Mouse (Mus musculus): ENCODE results near the gene Synm. TPM values are rescaled to one million over a fixed set of nuclear protein-coding genes. Genes with fewer than 3 reads are reported as not detected.

Synm gene
- polyA plus RNA-seq (2015; fragmentation: Nextera tagmentation; extraction: Ambion mirVana): 4.6 and 5.0 TPM in 2 replicates

GRCm38 (mm10) chr7:67759629-67759995, at the start of gene Synm:
Gene Synm, minus strand, starts transcription at chr7:67759742.
- Histone ChIP-seq H3K4me1 (peaks cover 15% of the 10 kb centered on the region), H3K27me3 (replicated peaks) (peaks cover 20% of the 10 kb centered on the region), H3K36me3 (replicated peaks) (no peaks in the 10 kb centered on the region), H3K4me3 (peak within 1 kb of the TSS; percentile 79), H3K4me2 (peak within 1 kb of the TSS; percentile 89), H3K9ac (peak within 1 kb of the TSS; percentile 49), H3K9me3 (no peaks in the 10 kb centered on the region), H3K27ac (peak within 1 kb of the TSS; percentile 74)
- under 1% methylated on average over 36 of the region's 37 CpGs for WGBS
- ATAC-seq (replicated peaks): peak; percentile 93

GRCm38 (mm10) chr7:67803857-67804215, 44.3 kb upstream of the Synm start:
- H3K36me3 ChIP-seq (replicated peaks): no peaks in the 10 kb centered on the region
- no peak; the same call in 1 of the 2 replicates for ATAC-seq (replicated peaks)
- WGBS: 15% methylated on average over 13 of the region's 13 CpGs

GRCm38 (mm10) chr7:67803015-67803856, 43.7 kb upstream of the Synm start:
- H3K4me1 ChIP-seq: peaks cover 8% of the 10 kb centered on the region
- peak; percentile 87 for ATAC-seq (replicated peaks)
- 19% methylated on average over 28 of the region's 28 CpGs for WGBS
- peak overlapping the region; percentile 37; the same call in 1 of the 2 replicates for H3K9ac ChIP-seq
- H3K9me3 ChIP-seq: no peaks in the 10 kb centered on the region
- H3K4me2 ChIP-seq: peak overlapping the region; percentile 74
- 0 out of 2 replicates have a peak, but pooled peaks cover 7% of the 10 kb centered on the region for H3K27me3 ChIP-seq (replicated peaks)
- peak overlapping the region; percentile 40 for H3K4me3 ChIP-seq
- H3K36me3 ChIP-seq (replicated peaks): no peaks in the 10 kb centered on the region
- no peak overlapping the region for H3K27ac ChIP-seq

More at GRCm38 (mm10) chr7:67803857-67804215, 44.3 kb upstream of the Synm start:
- no peak overlapping the region for H3K27ac ChIP-seq
- H3K4me1 ChIP-seq: peaks cover 8% of the 10 kb centered on the region
- H3K4me3 ChIP-seq: peak overlapping the region; percentile 40
- peak overlapping the region; percentile 37; the same call in 1 of the 2 replicates for H3K9ac ChIP-seq
- 0 out of 2 replicates have a peak, but pooled peaks cover 7% of the 10 kb centered on the region for H3K27me3 ChIP-seq (replicated peaks)
- no peaks in the 10 kb centered on the region for H3K9me3 ChIP-seq
- peak overlapping the region; percentile 74 for H3K4me2 ChIP-seq

GRCm38 (mm10) chr7:67801022-67801421, 41.5 kb upstream of the Synm start:
- H3K36me3 ChIP-seq (replicated peaks): no peaks in the 10 kb centered on the region
- ATAC-seq (replicated peaks): no peak
- peaks cover 8% of the 10 kb centered on the region for H3K4me1 ChIP-seq
- H3K27ac ChIP-seq: no peak overlapping the region
- H3K4me3 ChIP-seq: no peak overlapping the region
- WGBS: 45% methylated on average over 4 of the region's 4 CpGs
- H3K9ac ChIP-seq: no peak overlapping the region
- no peaks in the 10 kb centered on the region for H3K9me3 ChIP-seq
- 0 out of 2 replicates have a peak, but pooled peaks cover 7% of the 10 kb centered on the region for H3K27me3 ChIP-seq (replicated peaks)
- H3K4me2 ChIP-seq: no peak overlapping the region

GRCm38 (mm10) chr7:67800547-67800946, 41.0 kb upstream of the Synm start:
- no peak overlapping the region for H3K27ac ChIP-seq
- no peak overlapping the region for H3K4me3 ChIP-seq
- H3K4me2 ChIP-seq: no peak overlapping the region
- H3K36me3 ChIP-seq (replicated peaks): no peaks in the 10 kb centered on the region
- no peak for ATAC-seq (replicated peaks)
- no peaks in the 10 kb centered on the region for H3K9me3 ChIP-seq
- H3K27me3 ChIP-seq (replicated peaks): 0 out of 2 replicates have a peak, but pooled peaks cover 7% of the 10 kb centered on the region
- 92% methylated on average over 6 of the region's 6 CpGs for WGBS
- no peak overlapping the region for H3K9ac ChIP-seq
- peaks cover 8% of the 10 kb centered on the region for H3K4me1 ChIP-seq

GRCm38 (mm10) chr7:67798476-67798875, 38.9 kb upstream of the Synm start:
- H3K4me1 ChIP-seq: peaks cover 2% of the 10 kb centered on the region; the same call in 1 of the 2 replicates
- no peak overlapping the region for H3K4me2 ChIP-seq
- H3K4me3 ChIP-seq: no peak overlapping the region
- ATAC-seq (replicated peaks): no peak
- H3K9ac ChIP-seq: no peak overlapping the region
- WGBS: 89% methylated on average over 4 of the region's 4 CpGs
- H3K27me3 ChIP-seq (replicated peaks): 0 out of 2 replicates have a peak, but pooled peaks cover 7% of the 10 kb centered on the region
- no peak overlapping the region for H3K27ac ChIP-seq
- H3K36me3 ChIP-seq (replicated peaks): no peaks in the 10 kb centered on the region
- H3K9me3 ChIP-seq: no peaks in the 10 kb centered on the region

GRCm38 (mm10) chr7:67797065-67797464, 37.5 kb upstream of the Synm start:
- H3K27ac ChIP-seq: no peak overlapping the region
- 38% methylated on average over 8 of the region's 8 CpGs for WGBS
- no peaks in the 10 kb centered on the region for H3K27me3 ChIP-seq (replicated peaks)
- no peak for ATAC-seq (replicated peaks)
- H3K36me3 ChIP-seq (replicated peaks): no peaks in the 10 kb centered on the region
- no peaks in the 10 kb centered on the region for H3K4me1 ChIP-seq
- H3K9me3 ChIP-seq: no peaks in the 10 kb centered on the region
- no peak overlapping the region for H3K4me3 ChIP-seq
- H3K9ac ChIP-seq: no peak overlapping the region
- H3K4me2 ChIP-seq: no peak overlapping the region

- H3K9me3 ChIP-seq: no peaks in the 10 kb centered on the region
- H3K4me3 ChIP-seq: no peak overlapping the region
- no peak overlapping the region for H3K27ac ChIP-seq
- no peaks in the 10 kb centered on the region for H3K36me3 ChIP-seq (replicated peaks)
- no peak overlapping the region for H3K4me2 ChIP-seq
- H3K27me3 ChIP-seq (replicated peaks): no peaks in the 10 kb centered on the region
- ATAC-seq (replicated peaks): no peak
- H3K9ac ChIP-seq: no peak overlapping the region
- WGBS: 74% methylated on average over 7 of the region's 7 CpGs
- H3K4me1 ChIP-seq: peaks cover 3% of the 10 kb centered on the region; the same call in 1 of the 2 replicates
Measured at GRCm38 (mm10) chr7:67793449-67793848, 33.9 kb upstream of the Synm start.

GRCm38 (mm10) chr7:67791256-67791655, 31.7 kb upstream of the Synm start:
- H3K4me3 ChIP-seq: no peak overlapping the region
- 53% methylated on average over 7 of the region's 7 CpGs for WGBS
- no peak for ATAC-seq (replicated peaks)

GRCm38 (mm10) chr7:67788713-67789112, 29.2 kb upstream of the Synm start:
- Histone ChIP-seq H3K36me3 (replicated peaks) (no peaks in the 10 kb centered on the region), H3K27ac (no peak overlapping the region), H3K9ac (no peak overlapping the region), H3K4me3 (no peak overlapping the region), H3K9me3 (no peaks in the 10 kb centered on the region), H3K27me3 (replicated peaks) (no peaks in the 10 kb centered on the region), H3K4me2 (no peak overlapping the region), H3K4me1 (peaks cover 3% of the 10 kb centered on the region; the same call in 1 of the 2 replicates)
- WGBS: 13% methylated on average over 10 of the region's 10 CpGs
- ATAC-seq (replicated peaks): no peak

More at GRCm38 (mm10) chr7:67791256-67791655, 31.7 kb upstream of the Synm start:
- Histone ChIP-seq H3K36me3 (replicated peaks) (no peaks in the 10 kb centered on the region), H3K9ac (no peak overlapping the region), H3K27me3 (replicated peaks) (no peaks in the 10 kb centered on the region), H3K27ac (no peak overlapping the region), H3K9me3 (no peaks in the 10 kb centered on the region), H3K4me2 (no peak overlapping the region), H3K4me1 (peaks cover 3% of the 10 kb centered on the region; the same call in 1 of the 2 replicates)

- Histone ChIP-seq H3K36me3 (replicated peaks) (no peaks in the 10 kb centered on the region), H3K4me2 (no peak overlapping the region), H3K9ac (no peak overlapping the region), H3K27me3 (replicated peaks) (no peaks in the 10 kb centered on the region), H3K4me3 (no peak overlapping the region), H3K27ac (no peak overlapping the region), H3K4me1 (peaks cover 3% of the 10 kb centered on the region; the same call in 1 of the 2 replicates), H3K9me3 (no peaks in the 10 kb centered on the region)
- no peak for ATAC-seq (replicated peaks)
- 68% methylated on average over 2 of the region's 2 CpGs for WGBS
Measured at GRCm38 (mm10) chr7:67787861-67788260, 28.3 kb upstream of the Synm start.

- H3K9ac ChIP-seq: no peak overlapping the region
- no peaks in the 10 kb centered on the region for H3K4me1 ChIP-seq
- no peaks in the 10 kb centered on the region for H3K27me3 ChIP-seq (replicated peaks)
- no peaks in the 10 kb centered on the region for H3K9me3 ChIP-seq
- H3K27ac ChIP-seq: no peak overlapping the region
- WGBS: 33% methylated on average over 12 of the region's 12 CpGs
- H3K4me3 ChIP-seq: no peak overlapping the region
- H3K4me2 ChIP-seq: no peak overlapping the region
- no peak for ATAC-seq (replicated peaks)
- H3K36me3 ChIP-seq (replicated peaks): no peaks in the 10 kb centered on the region
Measured at GRCm38 (mm10) chr7:67776636-67777305, 17.2 kb upstream of the Synm start.
